Mouse (Mus musculus): ENCODE data around the gene Gm21903.
"Not testable (repeated sequence)": the region's sequence is repeated elsewhere in the genome, so short reads cannot be mapped to it uniquely, and the experiment has no call there.

Gene Gm21903

DNA sequence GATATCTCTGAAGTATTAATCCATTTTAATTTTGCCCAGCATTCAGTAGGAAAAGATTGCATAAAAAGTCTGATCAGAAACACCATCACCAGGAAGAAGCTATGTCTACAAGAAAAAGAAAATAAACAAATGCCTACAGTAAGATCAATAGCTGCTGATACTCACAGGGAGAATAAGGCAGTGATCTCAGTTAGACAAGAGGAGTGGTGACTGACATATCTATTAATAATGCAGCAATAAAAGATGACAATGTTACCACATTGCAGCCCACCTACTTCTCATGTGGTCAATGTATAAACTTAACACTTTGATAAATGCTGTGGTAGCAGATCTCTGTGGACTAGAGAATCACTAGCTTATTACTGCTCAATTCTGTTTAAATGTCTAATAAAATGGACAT is at the start of gene Gm21903:
Gene Gm21903, minus strand, starts transcription at position 101 of the 400 bp plus-strand sequence.
- no peak for DNase-seq (ENCODE audit: low read depth)

DNA sequence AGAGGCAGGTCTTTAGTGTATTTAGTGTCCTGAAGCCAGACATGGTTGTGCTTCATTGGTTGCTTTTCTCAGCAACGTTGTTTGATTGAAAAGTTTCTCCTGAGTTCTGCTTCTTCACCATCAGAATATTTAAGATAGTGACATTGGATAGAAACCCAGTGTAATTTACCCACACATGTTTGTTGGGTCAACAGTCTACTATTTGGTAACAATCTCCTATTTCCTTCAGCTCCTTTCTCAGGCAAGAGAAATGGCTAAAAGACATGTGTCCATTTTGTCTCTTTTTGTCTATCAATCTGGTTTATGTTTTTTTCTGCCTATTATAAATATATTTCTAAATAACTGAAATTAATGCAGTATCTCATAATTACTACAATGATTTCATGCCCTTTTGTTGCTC is 33.8 kb upstream of the Gm21903 start, which contains the start of gene Esp23:
Gene Esp23, minus strand, starts transcription at position 101 of the 400 bp plus-strand sequence.
- no peak for DNase-seq (ENCODE audit: low read depth)

DNA sequence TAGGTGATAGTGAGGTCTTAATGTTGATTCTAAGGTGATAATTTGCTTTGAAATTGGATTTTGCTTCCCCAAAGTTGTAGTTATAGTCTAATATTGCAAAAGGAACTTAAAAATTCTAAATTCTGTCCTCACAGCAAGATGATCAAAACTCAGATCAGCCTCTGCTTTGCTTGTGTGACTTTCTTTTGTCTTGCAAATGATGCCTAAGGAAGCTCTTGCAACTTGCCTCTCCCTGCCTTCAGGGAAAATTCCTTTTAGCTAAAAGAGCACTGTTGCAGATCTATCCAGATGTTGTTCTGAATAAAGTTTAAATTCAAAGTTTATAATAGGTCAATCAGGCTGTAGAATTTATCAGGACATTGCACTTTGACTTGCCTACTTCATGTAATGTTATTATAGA is 20.5 kb upstream of the Gm21903 start:
- no peak for DNase-seq (ENCODE audit: low read depth)

DNA sequence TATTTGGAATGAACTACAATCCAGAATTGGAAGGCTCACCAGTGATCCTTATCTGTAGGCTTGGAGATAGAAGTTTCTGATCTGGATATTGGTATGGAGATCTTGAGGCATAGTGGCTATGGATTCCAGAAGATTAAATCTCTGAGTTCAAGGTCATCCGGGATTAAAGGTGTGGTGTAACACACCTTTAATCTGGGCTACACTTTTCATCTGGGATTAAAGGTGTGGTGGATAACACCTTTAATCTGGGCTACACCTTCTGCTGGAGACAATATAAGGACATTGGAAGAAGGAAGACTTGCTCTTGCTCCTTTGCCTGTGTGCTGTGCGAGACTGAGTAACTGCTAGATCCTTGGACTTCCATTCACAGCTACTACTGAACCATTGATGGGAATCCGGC is 6.7 kb downstream of the Gm21903 start, which contains the start of gene Esp24:
Gene Esp24, plus strand, starts transcription at position 301 of the 400 bp plus-strand sequence.
- not testable (repeated sequence) for DNase-seq (ENCODE audit: low read depth)

DNA sequence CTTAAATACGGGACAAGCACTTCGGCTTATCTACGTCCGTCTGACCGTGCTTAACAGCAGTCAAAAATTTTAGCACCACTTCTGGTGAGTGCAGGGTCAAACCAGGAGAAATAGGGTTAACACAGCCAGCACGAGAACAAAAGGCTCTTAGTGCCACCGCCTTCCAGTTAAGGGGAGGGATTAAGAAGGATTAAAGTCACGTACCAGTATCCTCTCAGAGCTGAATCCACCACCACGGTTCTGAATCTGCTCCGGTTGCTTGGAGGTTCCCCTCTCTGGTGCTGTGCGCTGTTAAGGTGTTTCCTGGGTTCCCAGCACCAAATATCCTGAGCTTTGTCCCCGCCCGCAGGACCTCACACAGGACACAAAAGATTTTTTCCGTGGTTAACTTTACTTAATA is 26.0 kb downstream of the Gm21903 start:
- no peak for DNase-seq (ENCODE audit: low read depth)

DNA sequence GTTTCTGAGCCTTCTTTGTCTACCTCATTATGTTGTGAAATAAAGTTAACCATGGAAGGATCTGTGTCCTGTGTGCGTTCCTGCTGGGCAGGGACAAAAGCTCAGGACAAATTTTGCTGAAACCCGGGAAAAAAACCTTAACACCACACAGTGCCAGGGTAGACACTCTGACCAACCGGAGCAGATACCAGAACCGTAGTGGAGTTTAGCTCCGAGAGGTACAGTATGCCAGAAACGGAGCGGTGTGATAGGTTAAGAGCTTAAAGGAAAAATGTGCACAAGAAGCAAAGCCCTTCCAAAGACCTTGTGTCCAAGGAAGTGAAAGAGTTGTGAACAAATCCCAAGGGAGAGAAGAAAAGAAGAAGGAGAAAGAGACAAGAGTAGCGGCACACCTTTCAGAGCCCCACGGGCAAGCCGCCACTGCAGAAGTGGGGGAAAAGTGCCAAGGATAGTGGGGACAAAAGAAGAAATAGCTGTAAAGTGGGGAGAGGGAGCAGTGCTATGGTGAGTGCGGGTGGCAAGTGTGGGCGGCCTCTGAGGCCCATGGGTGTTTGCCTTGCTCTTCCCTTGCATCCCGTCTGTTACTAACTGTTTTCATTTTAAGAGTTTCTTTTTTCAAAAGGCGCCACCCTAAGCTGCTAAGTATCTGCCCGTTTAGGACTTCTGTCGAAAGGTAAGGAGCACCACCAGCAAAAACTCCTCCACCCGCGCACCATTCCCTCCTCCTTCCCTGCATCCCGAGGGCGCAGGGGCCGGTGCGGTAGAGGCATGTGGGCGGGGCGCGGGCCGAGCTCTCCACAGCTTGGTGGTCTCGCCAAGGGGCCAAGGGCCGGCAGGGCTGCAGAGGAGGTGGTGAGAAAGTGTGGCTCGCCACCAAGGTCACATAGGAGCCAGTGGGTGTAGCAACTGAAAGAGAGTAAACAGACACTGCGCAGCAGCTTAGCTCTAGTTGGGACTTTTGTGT is 32.2 kb downstream of the Gm21903 start:
- no peak for DNase-seq (ENCODE audit: low read depth)

DNA sequence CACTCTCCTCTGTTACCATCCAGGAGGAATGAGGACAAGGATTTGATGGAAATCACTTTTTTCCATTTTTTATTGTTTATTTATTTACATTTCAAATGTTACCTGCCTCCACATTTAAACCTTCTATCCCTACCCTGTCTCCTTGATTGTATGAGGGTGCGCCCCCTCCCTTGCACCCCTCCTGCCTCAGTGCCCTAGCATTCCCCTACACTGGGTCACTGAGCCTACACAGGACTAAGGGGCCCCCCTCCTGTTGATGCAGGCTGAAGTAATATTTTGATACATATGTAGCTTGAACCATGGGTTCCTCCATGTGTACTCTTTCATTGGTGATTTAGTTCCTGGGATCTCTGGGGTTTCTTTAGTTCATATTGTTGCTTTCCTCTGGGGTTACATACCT is 33.3 kb downstream of the Gm21903 start:
- no peak for DNase-seq (ENCODE audit: low read depth)
